Mouse (Mus musculus) urinary bladder, adult 2 months (tissue): ENCODE results near the gene Prr36. TPM values are rescaled to one million over a fixed set of nuclear protein-coding genes. Genes with fewer than 3 reads are reported as not detected.
"Not testable (repeated sequence)": the region's sequence is repeated elsewhere in the genome, so short reads cannot be mapped to it uniquely, and the experiment has no call there.

Source experiments
- DNase-seq: peaks from one replicate; pipeline ENCODE4 v3.0.0; 2022; ENCODE audit warnings: low spot score
- polyA plus RNA-seq: library from polyadenylated mRNA; depleted of rRNA; stranded (reverse); fragments of >200 nt; gene quantifications from 2 replicates; pipeline ENCODE4 v1.2.3, GENCODE M21; 2012; rRNA removed

Prr36 gene
- polyA plus RNA-seq: 0.72 and 1.1 TPM in 2 replicates

DNA sequence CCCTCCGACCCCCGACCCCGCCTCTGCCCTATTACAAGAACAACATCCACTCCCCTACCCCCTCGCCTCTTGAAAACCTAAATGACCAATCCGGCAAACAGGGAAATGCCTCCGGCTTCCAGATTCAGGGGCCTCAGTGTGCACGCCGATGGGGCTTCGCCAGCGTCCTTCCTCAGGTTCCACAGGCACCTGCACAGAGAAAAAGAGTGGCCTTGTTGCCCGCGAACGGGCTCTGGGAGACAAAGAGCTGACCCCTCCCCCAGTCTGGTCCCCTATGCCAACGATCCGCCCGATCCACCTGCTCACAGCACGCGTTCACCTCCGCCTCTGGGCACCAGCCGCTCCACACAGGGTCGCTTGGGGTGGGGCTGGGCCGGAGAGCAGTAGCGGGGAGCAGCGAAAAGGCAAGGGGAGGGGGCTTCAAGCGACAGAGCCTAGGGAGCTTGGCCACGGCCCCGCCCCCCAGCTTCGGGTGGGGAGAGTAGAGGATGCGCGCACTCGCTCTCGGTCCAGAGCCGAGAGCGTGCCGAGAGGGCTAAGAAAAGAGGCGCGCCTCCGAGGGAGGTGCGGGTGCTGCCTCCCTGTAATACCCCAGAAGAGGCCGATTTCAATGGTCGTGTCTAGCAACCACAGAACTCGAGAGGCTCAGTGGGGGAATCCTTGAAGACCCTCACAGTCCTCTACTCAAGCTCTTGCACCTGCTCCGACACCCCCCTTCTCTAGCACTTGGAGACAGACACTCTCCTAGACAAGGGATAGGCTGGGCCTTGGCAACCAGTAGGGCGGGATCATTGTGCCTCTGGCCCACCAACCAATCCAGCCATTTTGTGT is at the start of gene Prr36:
Gene Prr36, minus strand, starts transcription at position 669 of the 831 bp plus-strand sequence.
- DNase-seq: no peak

DNA sequence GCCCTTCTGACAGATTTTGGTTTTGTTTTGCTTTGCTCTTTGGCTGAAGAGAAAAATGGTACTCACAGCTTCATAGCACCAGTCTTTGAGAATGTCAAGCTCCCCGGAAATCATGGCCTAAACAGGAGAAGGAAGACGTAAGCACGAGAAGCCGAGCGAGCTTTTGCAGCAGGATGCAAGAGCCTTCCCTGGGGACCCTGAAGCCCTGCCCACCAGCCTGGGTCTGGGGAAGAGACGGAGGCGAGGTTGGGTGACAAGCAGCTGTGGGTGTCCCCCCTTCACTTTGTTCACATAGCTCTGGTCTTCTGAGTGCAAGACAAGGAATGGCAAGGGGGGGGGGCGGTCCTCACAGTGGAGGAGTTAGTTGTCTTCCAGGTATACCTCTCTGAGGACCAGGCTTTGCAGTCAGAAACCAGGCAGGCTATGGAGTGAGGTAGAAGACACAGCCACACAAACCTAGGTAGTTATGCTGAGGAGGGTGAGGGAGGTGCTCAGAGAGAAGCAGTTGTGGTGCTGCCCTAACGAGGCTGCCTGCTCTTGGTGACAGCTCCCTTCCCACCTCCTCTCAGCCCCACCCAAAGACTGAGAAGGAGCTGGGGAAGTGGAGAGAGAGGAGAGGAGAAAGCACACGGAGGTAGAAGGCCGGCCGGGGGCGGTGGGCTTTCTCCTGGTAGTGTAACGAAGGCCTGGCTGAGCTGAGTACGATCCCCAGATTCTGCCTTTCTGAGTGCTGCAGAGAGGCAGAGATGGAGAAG is 48.1 kb upstream of the Prr36 start:
- DNase-seq: no peak

DNA sequence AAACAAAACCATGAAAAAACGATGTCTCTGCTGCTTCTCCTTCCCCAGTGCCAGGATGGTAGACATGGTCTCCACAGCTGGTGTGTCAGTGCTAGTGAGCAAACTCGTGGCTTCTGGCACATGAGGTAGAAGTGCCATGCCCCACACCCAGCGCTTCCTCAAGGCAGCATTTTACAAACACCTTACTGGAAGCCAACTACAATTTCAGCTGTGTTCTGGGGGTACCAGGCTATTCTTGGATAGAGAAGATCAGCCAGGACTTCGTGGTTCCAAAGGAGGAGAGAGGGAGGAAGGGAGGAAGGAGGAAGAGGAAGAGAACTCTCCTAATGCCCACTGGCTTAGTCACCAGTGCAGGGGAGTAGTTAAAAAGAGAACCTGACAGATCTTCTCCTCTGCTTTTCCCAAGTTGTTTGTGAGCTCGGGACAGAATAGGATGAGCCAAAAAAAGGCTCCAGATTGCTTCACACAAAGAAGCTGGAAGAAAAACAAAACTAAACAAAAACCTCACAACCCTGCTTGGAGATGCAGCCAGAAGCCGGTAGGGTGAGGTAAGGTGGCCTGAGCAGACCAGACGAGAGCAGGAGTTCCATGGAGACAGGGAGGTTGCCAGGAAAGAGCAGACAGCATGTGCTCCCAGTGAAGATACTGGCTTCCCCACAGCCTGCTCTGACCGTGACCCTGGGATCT is 46.0 kb upstream of the Prr36 start:
- DNase-seq: no peak

DNA sequence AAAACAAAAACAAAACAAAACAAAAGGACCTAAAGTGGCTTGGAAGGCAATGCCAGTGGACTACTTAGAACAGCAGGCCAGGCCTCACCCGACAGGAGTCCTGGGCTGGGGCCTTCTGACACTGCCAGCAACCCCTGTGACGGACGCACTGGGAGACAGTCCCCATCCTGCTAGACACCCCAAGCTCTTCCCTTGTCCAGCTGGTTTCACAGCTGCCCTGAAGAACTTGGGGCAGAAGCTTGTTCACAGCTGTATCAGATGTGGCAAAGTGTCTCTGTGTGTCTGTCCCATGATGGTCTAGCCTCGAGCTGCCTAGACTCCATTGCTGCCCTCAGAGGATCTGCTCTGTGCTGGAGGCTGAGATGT is 42.5 kb upstream of the Prr36 start:
- DNase-seq: no peak

DNA sequence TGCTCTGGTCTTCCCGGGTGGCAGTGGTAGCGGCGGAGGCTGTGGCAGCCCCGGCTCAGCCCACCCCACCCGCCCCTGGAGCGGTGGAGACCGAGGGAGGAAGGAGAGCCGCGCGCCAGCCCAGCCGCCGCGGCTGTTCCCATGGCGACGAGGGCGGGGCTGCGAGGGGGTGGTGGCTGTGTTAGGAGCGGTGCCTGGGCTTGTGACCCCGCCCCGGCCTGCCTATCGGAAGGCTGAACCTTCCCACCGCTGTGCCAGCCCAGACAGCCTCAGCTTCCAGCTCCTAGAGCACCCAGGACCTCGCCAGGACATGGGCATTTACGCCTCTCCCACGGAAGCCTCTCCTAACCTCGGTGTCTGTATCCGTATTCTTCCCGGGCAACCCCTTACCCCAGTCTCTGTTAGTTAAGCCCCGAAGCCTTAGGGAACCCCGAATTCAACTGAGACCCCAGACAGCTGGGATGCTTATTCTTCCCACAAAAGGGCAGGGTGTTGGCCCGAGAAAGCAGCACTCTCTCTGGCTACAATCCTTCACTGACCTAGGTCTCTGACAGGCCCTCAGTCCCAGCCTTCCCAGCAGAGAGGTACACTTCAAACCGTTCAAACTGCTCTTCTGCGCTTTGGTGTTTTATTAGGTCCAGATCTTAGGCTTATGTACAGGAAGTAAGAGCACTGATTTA is 42.0 kb upstream of the Prr36 start, which contains the start of gene Ctxn1:
Gene Ctxn1, minus strand, starts transcription at position 150 of the 680 bp plus-strand sequence.
- DNase-seq: peak; percentile 85

DNA sequence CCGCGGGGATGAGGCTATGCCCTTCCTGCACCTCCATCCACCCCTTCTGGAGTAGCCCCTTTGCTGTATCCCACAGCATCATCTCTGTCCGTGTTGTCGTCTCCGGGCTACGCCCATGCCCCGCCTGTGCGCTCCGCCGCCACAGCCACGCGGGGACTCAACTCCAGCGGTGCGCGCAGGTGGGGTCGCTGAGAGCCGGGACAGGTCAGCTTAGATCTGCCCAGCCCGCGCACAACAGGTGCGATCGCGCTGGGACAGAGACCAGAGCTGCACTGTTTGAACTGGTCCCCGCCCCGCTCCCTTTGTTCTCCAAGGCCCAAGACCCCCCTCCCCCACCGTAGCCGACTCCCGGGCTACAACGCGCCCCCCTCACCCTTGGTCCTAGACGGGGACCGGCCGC is 41.4 kb upstream of the Prr36 start:
- DNase-seq: no peak

DNA sequence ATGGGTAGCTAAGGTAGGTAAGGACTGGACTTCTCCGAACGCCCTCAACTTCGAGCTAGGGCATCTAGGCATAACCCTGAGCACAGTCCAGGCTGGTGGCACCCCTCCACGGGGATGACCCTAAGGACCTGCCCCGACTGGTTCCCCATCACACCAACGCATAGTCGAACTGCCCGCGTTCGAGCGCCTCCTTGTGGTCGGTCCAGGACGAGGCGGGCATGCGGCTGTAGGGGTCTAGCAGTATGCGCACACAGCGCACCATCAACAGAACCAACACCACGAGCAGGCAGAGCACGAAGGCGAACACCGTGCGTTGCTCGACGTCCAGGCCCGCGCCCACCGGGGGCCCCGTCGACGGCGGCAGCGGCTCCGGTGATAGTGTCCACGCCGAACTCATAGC is 41.0 kb upstream of the Prr36 start:
- peak; percentile 72 for DNase-seq

DNA sequence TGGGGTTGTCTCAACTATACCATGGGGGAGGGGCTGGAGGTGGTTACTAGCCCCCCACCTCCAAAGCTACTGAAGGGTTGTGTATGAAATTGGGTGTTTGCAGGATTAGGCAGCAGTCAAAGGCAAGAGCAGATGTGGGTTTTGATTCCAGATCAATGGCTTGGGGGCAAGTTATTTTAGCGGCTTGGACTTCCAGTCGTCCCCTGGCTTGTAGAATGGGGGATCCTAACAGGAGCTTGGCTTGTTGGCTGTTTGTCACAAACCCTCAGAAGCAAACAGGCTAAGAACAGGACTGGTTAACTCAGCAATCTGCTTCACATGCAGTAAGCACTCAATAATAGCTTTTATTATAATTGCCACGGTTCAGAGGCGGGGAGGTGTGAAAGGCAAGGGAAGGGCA is 40.1 kb upstream of the Prr36 start:
- no peak for DNase-seq

DNA sequence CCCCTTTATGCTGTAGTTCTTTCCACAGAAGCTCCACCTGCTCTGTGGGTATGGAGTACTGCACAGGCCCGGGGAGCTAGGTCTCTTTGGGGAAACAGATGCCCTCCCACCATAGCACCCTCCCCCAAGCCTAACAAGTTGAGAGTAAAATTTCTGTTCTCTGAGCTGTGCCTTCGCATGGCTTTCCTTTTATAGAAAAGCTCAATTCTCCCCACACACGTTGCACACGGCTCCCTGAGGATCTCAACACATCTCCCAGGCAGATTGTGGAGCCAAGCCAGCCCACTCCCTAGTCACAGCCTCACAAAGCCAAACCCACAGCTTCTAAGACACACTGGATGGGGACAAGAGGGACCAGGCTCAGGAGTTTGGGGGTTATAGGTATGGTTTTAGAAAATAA is 39.7 kb upstream of the Prr36 start:
- DNase-seq: no peak

DNA sequence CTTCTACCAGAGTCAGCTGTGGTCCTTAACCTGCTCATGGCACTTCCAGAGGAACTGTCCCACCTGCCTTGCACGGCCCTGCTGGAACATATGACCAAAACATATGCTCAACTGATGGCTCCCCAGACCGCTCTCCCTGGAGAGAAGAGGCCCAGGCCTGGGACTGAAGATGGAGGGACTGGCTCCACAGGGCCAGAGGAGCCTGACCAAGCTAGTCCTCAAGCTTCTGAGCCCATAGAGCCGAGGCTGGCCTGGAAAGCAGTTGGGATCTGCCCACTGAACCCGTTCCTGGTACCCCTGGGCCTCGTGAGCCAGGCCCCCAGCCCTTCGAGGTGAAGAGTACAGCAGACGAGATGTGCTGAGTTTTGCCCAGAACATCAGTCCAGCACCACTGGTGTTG is 38.2 kb upstream of the Prr36 start:
- not testable (repeated sequence) for DNase-seq

DNA sequence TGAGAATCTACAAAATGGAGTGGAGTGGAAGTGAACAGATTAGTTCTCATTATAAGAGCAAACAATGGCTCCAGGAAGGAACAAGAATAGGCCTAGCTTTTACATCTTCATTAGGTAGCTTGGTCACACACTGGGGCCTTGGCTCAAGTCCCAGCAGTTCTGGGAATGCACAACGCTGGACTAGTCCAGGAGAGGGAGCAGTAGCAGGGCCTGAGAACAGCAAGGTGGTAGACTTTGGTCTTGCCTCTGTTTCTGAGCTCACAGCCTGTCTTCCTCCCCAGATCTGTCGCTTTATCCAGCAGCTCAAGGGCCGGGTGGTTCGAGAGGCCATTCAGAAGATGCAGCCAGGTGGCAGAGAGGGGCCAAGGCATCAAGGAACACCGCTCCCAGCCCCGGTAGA is 36.7 kb upstream of the Prr36 start:
- DNase-seq: no peak

DNA sequence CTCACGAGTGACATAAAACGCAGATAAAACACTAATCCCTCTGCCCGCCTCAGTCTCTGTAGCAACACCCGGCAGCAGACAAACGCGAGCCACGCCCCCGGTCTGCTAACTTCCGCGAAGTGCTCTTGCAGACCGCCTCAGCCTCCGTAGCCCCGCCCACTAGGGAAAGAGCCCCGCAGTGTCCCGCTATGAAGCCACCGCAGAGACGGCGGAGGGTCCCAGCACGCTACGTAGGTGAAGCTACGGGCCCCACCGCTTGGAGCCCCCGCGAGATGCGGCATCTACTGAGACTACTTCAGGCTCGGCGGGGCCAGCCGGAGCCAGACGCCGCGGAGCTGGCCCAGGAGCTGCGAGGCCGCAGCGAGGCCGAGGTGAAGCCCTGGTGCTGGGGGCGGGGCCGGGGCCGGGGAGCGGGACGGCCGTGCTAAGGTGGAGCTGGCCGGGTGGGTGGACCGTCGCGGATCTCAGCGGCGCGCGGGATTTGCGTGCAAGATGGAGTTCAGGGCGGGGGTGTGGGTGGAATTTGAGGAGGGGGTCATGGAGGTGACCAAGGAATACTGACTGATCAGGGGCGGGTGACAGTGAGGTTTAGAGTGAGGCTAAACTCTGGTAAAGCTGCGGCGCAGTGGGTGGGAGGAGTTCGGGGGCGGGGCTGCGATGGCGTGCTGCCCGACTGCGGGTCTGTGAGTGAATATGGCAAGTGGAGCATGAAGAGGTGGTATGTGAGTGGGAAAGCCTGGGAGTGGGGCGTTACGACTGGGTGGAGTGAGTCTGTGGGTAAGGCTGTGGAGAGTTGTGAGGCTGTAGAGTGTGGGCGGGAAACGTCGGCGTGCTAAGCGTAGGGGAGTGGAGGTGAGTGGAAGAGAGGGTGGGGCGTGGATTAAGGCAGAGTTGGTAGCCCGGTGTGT is 35.9 kb upstream of the Prr36 start, which contains the start of gene Snapc2:
Gene Snapc2, plus strand, starts transcription at position 147 of the 908 bp plus-strand sequence.
- peak; percentile 96 for DNase-seq

DNA sequence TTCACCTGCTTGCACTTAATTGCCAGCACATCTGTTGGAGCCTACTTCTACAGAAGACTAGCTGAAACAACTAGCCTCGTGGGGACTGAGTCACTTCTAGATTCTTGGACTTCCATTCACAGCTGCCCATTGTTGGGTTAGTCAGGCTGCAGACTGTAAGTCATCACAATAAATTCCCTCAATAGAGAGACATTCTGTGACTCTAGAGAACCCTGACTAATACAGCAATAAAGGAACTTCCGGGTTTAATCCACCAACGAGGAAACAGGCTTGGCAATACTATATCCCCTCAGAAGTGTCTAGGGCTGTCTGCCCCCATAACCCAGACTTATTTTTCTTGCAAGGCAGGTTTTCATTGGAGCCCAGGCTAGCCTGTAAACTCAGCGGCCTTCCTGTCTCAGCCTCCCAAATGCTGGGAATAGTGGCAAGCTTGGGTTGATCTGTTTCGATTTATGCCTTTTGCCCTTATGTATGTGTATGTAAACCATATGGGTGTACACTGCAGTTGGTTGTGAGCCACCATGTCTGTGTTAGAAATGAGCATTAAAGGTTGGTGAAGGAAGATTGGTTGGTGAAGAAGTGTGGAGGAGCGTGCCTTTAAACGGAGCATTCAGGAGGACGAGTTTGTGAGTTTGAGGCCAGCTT is 35.0 kb upstream of the Prr36 start:
- no peak for DNase-seq

DNA sequence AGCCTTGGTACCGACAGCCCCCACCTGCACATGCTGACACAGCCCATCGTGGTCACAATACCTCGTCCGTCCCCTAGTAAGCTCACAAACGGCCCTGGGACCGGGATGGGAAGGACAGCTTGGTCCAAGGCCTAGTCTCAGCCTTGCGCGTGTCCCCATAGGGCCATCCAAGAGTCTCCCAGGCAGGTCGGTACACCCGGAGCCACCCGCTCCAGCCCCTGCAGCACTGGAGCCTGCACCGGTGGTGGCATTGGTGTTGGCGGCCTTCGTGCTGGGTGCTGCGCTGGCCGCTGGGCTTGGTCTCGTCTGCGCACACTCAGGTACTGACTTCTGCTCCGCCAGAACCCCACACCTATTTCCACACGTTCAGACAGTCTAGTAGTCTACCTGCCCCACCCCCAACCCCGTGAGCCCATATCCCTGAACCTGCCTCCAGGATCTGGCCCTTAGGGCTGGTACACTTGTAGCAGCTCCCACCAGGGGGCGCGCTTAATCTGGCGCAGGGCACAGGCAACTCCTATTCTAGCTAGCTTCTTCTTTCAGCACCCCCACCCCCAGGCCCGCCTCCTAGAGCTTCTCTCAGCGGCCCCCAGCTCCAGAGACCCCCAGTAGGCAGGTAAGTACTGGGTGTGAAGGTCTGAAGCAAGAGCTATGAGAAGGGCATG is 33.2 kb upstream of the Prr36 start:
- peak; percentile 64 for DNase-seq

DNA sequence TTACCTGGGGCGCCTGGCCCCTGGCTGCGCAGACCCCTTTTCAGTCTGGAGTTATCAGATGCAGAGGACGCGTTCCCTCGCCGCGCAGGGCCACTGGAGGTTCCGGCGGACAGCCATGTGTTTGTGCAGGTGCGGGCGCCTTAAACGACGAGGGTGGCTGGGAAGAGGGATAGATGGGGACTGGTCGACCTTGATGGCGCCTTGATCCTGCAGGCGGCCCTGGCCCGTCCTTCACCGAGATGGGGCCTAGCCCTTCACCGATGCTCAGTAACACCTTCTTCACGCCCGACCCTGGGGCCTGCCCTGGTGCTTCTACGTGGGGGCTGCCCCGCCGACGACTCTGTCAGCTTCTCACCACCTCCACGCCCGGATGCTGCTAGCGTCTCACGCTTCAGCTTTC is 32.0 kb upstream of the Prr36 start:
- no peak for DNase-seq

DNA sequence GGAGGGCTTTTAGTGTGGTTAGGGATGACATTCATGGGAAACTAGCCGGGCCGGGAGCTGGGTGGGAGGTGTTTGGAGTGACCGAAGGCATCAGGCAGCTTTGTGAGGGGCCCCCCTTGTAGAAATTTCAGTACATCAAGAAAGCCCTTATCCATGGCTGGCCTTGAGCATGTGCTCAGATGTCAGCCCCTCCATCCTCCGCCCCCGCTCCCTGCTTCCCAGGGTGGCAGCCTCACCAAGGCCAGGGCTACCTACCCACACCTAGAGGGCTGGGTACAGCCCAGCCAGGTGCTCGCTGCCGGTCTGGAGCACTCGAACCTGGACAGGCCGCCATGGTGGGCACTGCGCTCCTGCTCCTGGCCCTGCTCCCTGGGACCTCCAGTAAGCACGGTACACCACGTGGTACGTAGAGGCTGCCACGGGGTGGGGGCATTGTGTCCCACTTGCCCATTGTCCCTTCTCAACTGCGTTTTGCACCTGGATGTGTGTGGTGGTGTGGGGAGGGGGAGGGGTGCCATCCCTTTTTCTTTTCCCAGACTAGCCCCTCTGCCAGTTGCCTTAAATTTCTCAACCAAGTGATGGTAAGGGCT is 30.8 kb upstream of the Prr36 start, which contains the start of gene Tgfbr3l:
Gene Tgfbr3l, plus strand, starts transcription at position 264 of the 590 bp plus-strand sequence.
- no peak for DNase-seq

DNA sequence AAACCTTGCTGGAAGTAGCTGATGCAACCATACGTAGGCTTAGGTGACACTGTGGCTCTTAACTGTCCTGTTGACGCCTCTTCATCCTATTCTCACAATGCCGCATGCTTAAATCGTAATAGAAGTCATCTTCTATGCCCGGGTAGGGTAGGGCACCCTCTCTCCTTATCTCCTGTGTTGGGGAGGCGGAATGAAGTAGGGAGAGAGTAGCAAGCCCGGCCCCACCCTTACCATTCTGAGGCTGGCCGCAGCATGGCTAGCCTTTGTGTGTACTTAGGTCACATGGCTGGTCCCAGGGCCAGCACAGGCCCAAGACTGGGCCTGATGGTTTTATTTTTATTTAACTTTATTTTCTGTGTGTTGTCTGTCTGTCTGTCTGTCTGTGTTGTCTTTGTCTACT is 30.0 kb upstream of the Prr36 start:
- no peak for DNase-seq

DNA sequence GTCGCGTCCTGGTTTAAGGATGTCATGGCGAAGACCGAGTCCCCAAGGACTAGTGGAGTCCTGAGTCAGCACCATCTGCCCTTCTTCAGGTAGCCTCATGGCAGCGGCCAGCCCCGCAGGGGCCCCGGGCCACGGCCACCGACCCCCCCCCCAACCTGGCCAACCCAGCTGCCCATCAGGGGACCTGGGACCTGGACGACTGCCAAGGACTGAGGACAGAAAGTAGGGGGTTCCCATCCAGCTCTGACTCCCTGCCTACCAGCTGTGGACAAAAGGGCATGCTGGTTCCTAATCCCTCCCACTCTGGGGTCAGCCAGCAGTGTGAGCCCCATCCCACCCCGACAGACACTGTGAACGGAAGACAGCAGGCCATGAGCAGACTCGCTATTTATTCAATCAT is 28.5 kb upstream of the Prr36 start:
- DNase-seq: peak; percentile 20

DNA sequence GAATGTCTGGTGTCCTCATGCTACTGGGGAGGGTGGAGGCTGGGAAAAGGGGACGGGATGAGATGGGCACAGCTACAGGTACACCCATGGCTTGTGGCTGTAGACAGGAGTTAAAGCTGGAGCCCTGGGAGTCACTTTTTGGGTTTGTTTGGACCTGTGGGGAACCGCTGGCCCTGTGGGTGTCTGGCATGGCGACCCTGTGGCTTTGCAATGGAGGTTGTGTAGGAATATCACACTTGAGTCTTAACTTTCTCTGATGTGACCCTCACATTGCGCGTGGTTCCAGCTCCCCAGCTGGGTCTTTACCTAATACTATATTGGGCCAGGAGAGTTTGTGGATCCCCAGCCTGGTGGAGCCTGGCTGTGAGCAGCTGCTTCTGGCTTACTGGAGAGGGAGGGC is 27.8 kb upstream of the Prr36 start:
- no peak for DNase-seq
